Mouse (Mus musculus): Measurements from ENCODE around the gene Psme3. TPM values are rescaled to one million over a fixed set of nuclear protein-coding genes. Genes with fewer than 3 reads are reported as not detected.

Psme3 gene
- polyA plus RNA-seq (2012; rRNA removed): 103 and 106 TPM in 2 replicates

DNA sequence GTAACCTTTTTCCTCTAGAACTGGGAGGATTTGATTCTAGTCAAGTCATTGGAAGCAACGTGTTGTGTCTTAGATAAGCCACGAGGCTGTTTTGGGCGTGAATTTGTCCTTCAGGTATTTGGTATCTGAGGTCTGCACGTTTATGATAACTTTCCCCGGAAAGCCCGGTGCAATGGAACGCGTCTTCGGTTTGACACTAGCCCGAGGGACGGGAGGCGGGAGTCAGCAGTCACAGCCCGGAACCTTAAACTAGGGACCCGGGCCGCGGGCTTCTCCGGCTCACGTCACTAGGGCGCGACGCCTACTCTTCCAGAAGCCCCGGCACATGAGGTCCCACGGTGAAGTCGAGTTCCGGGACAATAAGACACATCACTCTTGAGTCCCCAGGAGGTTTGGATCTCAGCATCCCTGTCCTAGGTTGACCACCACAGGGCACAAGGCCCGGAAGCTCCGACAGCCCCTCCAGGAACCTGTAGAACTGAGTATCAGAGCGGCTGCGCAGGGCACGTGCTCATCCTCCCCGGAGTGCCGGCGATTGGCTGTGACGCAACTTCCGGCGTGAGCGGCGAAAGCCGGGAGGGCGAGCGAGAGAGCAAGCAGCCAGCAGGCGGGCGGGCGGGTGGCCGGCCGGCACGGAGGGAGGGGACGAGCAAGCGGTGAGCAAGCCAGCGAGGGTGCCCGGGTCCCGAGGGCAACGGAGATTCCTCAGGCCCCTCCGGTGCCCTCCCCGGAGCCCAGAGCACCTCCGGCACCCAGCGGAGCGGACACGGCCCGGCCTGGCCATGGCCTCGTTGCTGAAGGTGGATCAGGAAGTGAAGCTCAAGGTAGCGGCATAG, at the start of gene Psme3:
Gene Psme3 (plus strand): TSS at position 549 of the 836 bp plus-strand sequence.
- WGBS: under 1% methylated on average over 62 of the region's 62 CpGs
- Histone ChIP-seq H3K4me3 (ENCODE audit: control insufficient read depth, insufficient read depth, low read length) (peak within 1 kb of the TSS; percentile 93), H3K27me3 (ENCODE audit: control insufficient read depth, insufficient read depth, low read length) (no peaks in the 10 kb centered on the region), H3K27ac (ENCODE audit: control insufficient read depth, insufficient read depth, low read length) (no peak within 1 kb of the TSS), H3K36me3 (ENCODE audit: control insufficient read depth, insufficient read depth, low read length) (peaks cover 18% of the 10 kb centered on the region), H3K4me1 (replicated peaks; ENCODE audit: control insufficient read depth, insufficient read depth, low read length) (peaks cover 5% of the 10 kb centered on the region)
- TF ChIP-seq POLR2A (IDR thresholded peaks at IDR 0.05; ENCODE audit: control insufficient read depth, extremely low read depth, insufficient read depth, low read length, poor library complexity) (peak; percentile 78), CTCF (IDR thresholded peaks at IDR 0.05; ENCODE audit: borderline replicate concordance, control insufficient read depth, extremely low read depth, insufficient read depth, low read length, poor library complexity) (no peak; the same call in 1 of the 2 replicates)
- peak; percentile 89 for DNase-seq

DNA sequence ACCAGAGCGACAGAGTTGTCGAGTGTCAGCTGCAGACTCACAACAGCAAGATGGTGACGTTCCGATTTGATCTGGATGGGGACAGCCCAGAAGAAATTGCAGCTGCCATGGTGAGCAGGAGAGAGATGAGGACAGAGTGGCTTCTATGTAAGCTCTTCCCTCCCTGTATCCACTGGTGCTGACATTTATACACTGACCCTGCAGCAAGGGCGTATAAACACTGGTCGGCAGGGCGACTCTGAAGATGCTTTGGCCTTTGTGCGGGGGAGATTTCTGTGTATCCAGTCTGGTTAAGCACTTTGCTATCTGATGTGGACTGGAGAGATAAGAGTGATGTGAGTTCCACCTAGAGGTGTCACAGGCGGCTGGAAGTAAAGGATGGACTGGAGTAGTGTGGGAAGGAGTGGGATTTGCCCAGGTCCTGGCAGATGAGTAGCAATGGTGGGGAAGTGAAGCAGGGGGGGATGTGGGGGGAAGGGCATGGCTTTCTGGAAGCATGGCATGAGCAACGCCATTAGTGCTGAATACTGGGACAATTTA, 46.4 kb upstream of the Psme3 start:
- Histone ChIP-seq H3K27ac (ENCODE audit: control insufficient read depth, insufficient read depth, low read length) (no peak overlapping the region), H3K4me1 (replicated peaks; ENCODE audit: control insufficient read depth, insufficient read depth, low read length) (0 out of 2 replicates have a peak, but pooled peaks cover 3% of the 10 kb centered on the region), H3K36me3 (ENCODE audit: control insufficient read depth, insufficient read depth, low read length) (no peaks in the 10 kb centered on the region), H3K4me3 (ENCODE audit: control insufficient read depth, insufficient read depth, low read length) (no peak overlapping the region), H3K27me3 (ENCODE audit: control insufficient read depth, insufficient read depth, low read length) (peaks cover 5% of the 10 kb centered on the region; the same call in 1 of the 2 replicates)
- TF ChIP-seq POLR2A (IDR thresholded peaks at IDR 0.05; ENCODE audit: control insufficient read depth, extremely low read depth, insufficient read depth, low read length, poor library complexity): no peak
- TF ChIP-seq CTCF (IDR thresholded peaks at IDR 0.05; ENCODE audit: borderline replicate concordance, control insufficient read depth, extremely low read depth, insufficient read depth, low read length, poor library complexity): no peak
- 61% methylated on average over 10 of the region's 10 CpGs for WGBS
- DNase-seq: no peak

DNA sequence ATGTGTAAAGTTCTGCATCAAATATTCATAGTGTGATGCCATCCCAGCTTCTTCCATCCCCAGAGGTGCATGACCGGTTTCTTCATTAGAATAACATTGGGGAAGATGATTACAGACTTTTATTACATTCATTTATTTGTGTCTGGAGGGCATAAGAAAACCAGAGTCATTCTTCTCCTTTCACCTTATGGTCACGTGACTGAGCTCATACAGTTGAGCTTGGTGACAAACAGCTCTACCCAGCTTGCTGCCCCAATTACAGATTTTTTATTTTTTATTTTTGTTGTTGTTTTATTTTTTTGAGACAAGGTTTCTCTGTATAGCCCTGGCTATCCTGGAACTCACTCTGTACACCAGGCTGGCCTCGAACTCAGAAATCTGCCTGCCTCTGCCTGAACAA, 43.6 kb upstream of the Psme3 start:
- H3K27ac ChIP-seq (ENCODE audit: control insufficient read depth, insufficient read depth, low read length): no peak overlapping the region
- WGBS: 84% methylated on average over 3 of the region's 3 CpGs

DNA sequence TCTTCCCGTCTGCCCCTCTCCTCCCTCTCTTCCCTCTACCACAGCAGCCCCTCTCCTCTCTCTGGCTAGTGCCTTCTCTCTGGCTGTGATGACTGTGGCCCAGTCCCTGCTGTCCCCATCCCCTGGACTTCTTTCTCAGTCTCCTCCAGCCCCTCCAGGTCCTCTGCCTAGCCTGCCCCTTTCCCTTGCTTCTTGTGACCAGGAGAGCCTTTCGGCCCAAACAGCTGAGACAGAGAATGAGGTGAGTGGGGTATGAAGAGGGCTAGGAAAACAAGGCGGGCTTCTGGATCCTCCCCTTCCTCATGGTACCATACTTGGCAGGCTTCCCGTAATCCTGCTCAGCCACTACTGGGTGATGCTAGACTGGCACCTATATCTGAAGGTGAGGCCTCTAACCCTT, 40.7 kb upstream of the Psme3 start:
- no peaks in the 10 kb centered on the region for H3K27me3 ChIP-seq (ENCODE audit: control insufficient read depth, insufficient read depth, low read length)
- DNase-seq: no peak
- no peak for TF ChIP-seq CTCF (IDR thresholded peaks at IDR 0.05; ENCODE audit: borderline replicate concordance, control insufficient read depth, extremely low read depth, insufficient read depth, low read length, poor library complexity)
- no peak for TF ChIP-seq POLR2A (IDR thresholded peaks at IDR 0.05; ENCODE audit: control insufficient read depth, extremely low read depth, insufficient read depth, low read length, poor library complexity)
- 92% methylated on average over 4 of the region's 4 CpGs for WGBS
- peaks cover 15% of the 10 kb centered on the region for H3K4me1 ChIP-seq (replicated peaks; ENCODE audit: control insufficient read depth, insufficient read depth, low read length)
- no peak overlapping the region for H3K4me3 ChIP-seq (ENCODE audit: control insufficient read depth, insufficient read depth, low read length)
- no peak overlapping the region for H3K27ac ChIP-seq (ENCODE audit: control insufficient read depth, insufficient read depth, low read length)
- no peaks in the 10 kb centered on the region for H3K36me3 ChIP-seq (ENCODE audit: control insufficient read depth, insufficient read depth, low read length)

More for the DNA sequence above, 43.6 kb upstream of the Psme3 start:
- H3K4me1 ChIP-seq (replicated peaks; ENCODE audit: control insufficient read depth, insufficient read depth, low read length): 0 out of 2 replicates have a peak, but pooled peaks cover 3% of the 10 kb centered on the region
- H3K4me3 ChIP-seq (ENCODE audit: control insufficient read depth, insufficient read depth, low read length): no peak overlapping the region
- TF ChIP-seq CTCF (IDR thresholded peaks at IDR 0.05; ENCODE audit: borderline replicate concordance, control insufficient read depth, extremely low read depth, insufficient read depth, low read length, poor library complexity) (no peak), POLR2A (IDR thresholded peaks at IDR 0.05; ENCODE audit: control insufficient read depth, extremely low read depth, insufficient read depth, low read length, poor library complexity) (no peak)
- H3K36me3 ChIP-seq (ENCODE audit: control insufficient read depth, insufficient read depth, low read length): no peaks in the 10 kb centered on the region
- H3K27me3 ChIP-seq (ENCODE audit: control insufficient read depth, insufficient read depth, low read length): peaks cover 2% of the 10 kb centered on the region; the same call in 1 of the 2 replicates
- DNase-seq: no peak

DNA sequence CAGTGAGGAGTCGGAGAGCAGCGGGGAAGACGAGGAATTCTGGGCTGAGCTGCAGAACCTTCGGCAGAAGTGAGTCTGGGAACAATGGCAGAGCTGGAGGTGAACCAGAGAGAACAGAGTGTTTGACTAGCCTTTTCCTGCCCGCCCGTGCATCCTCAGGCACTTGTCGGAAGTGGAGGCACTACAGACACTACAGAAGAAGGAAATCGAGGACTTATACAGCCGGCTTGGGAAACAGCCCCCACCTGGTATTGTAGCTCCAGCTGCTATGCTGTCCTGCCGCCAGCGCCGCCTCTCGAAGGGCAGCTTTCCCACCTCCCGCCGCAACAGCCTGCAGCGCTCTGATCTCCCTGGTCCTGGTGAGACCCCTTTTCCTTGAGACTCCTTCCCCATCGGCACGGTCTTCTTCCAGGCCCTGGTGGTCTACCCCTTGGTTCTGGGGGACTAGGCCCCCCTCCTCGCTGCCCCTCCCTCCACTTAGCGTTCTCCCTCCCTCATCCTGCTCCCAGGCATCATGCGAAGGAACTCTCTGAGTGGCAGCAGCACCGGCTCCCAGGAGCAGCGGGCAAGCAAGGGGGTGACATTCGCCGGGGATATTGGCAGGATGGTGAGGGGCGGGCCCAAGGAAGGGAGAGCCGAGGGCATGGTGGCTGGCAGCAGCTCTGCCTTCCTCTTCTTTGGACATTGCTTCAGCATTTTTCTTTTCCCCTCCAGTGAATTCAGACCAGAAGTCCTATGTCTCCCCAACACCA, 39.5 kb upstream of the Psme3 start:
- Histone ChIP-seq H3K4me3 (ENCODE audit: control insufficient read depth, insufficient read depth, low read length) (no peak overlapping the region), H3K36me3 (ENCODE audit: control insufficient read depth, insufficient read depth, low read length) (no peaks in the 10 kb centered on the region), H3K27me3 (ENCODE audit: control insufficient read depth, insufficient read depth, low read length) (no peaks in the 10 kb centered on the region), H3K27ac (ENCODE audit: control insufficient read depth, insufficient read depth, low read length) (no peak overlapping the region), H3K4me1 (replicated peaks; ENCODE audit: control insufficient read depth, insufficient read depth, low read length) (peaks cover 15% of the 10 kb centered on the region)
- 90% methylated on average over 27 of the region's 27 CpGs for WGBS
- no peak for DNase-seq
- TF ChIP-seq POLR2A (IDR thresholded peaks at IDR 0.05; ENCODE audit: control insufficient read depth, extremely low read depth, insufficient read depth, low read length, poor library complexity) (no peak), CTCF (IDR thresholded peaks at IDR 0.05; ENCODE audit: borderline replicate concordance, control insufficient read depth, extremely low read depth, insufficient read depth, low read length, poor library complexity) (no peak)
